Mouse (Mus musculus): ENCODE data around the gene P4ha2. TPM values are rescaled to one million over a fixed set of nuclear protein-coding genes. Genes with fewer than 3 reads are reported as not detected.

P4ha2 gene
- total RNA-seq (2023) = 2.3 TPM

DNA sequence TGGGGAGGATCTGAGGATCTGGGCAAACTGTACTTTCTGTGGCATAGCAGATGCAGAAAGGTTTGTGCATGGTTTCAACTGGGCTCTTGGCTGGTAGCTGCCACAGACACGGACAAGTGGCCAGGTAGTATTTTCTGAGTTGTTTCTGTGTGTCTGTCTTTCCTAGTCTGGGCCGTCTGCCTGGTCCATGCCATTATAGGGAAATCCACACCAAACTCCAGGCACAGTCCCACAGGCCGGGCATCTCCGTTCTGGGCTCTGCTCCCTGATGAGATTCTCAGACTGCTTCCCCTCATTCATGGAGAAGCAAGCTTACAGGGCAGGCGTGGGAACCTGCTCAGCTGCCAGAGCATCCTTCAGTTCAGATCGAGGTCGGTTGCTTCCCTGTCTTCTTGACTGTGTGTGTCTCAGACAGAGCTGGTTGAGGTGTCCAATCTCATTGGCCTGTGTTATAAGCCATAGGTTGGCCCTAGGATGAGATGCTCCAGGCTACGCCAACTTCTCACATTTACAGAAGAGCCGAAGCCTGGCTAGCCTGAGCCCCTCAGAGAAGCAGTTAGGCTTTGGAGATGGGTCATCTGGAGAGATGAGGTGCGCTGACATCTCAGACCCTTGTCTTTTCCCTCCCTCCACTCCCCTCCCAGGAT, at the start of gene P4ha2:
Gene P4ha2 (plus strand): TSS at position 51 of the 647 bp plus-strand sequence.

DNA sequence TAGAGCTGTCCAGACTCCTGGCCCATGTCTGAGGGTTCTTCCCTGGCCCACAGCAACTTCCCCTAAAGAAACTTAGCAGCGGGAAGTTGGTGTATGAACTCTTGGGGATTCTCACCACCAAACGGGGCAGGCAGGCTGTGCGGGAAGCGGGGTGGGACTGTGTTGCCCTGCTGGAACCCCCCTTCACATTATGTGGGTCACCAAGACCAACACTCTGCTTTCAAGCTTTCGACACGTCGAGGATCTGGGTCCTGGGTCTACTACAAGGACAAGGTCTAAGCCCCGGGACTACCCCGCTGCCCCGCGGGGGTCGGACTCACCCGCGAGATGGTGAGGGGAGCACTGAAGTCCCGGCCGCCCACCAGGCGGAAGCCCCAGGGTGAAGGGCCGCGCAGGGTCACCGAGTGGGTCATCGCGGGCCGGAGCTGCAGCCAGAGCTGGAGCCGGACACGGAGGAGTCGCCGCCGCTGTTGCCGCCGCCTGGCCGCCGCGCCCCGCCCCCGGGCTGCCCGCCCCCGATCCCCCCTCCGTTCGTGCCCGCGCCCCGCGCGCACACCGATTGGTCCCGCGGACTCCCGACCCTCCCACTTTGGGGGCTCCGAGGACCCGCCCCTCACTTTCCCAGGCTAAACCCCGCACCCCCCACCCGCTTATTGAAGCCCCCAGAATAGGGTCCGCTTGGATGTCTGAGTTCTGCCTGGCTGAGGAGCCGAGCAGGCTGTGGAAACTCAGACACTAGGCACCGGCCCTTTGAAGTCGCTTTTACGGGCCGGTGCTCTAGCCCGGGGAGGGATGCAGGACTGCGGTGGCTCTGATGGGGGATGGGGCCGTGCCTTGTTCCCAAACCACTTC, 31.1 kb upstream of the P4ha2 start, which contains the start of gene Pdlim4:
Gene Pdlim4 (minus strand): TSS at position 495 of the 852 bp plus-strand sequence.

Other genes starting within 250 kb of the P4ha2 start
- gene Gm12216, start 240.8 kb upstream of the P4ha2 start, total RNA-seq (2023) = 24.2 TPM
- gene Slc22a5, start 208.4 kb upstream of the P4ha2 start, total RNA-seq (2023) = 11.7 TPM
- 0.98 TPM for gene Slc22a21, start 119.8 kb upstream of the P4ha2 start, total RNA-seq (2023)
- gene Slc22a4, start 72.0 kb upstream of the P4ha2 start, total RNA-seq (2023) = not detected
- 5.0 TPM for gene Pdlim4, start 31.1 kb upstream of the P4ha2 start, total RNA-seq (2023)
- 0.92 TPM for gene Csf2, start 149.6 kb downstream of the P4ha2 start, total RNA-seq (2023)
- gene Il3, start 167.2 kb downstream of the P4ha2 start, total RNA-seq (2023) = not detected
- gene Acsl6, start 203.7 kb downstream of the P4ha2 start, total RNA-seq (2023) = not detected

All from CD8-positive naive resting alpha-beta T cell, adult 57 days (primary cell).